Mouse (Mus musculus): Measurements from ENCODE around the gene Gm49325. TPM values are rescaled to one million over a fixed set of nuclear protein-coding genes. Genes with fewer than 3 reads are reported as not detected.
"Not testable (repeated sequence)": the region's sequence is repeated elsewhere in the genome, so short reads cannot be mapped to it uniquely, and the experiment has no call there.

Gene Gm49325
- polyA plus RNA-seq, 1 experiment from 2014 or later: 5.1 TPM

DNA sequence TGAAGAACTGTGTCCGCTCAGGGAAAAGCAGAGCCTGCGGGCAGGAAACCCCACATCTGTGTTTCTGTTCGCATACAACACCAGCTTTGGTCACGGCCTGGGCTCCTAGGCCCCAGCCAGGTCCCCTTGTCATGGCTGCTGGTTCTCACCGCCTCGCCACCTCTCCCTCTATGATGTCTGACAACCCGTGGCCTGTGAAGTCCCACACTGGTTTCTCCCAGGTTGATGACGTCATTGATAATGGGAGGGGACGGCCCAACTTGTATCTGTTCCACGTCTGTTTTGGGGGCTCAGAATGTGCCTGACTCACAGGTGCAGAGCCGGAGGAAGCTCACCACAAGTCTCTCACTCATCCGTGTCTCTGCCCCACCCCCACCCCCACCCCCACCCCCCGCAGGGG lies 67.8 kb downstream of the Gm49325 start:
- Histone ChIP-seq H3K27me3 (ENCODE audit: control insufficient read depth, insufficient read depth, low read length) (peaks cover 30% of the 10 kb centered on the region), H3K4me2 (replicated peaks) (no peak overlapping the region), H3K36me3 (replicated peaks; ENCODE audit: control insufficient read depth, insufficient read depth) (no peaks in the 10 kb centered on the region), H3K9me3 (ENCODE audit: control insufficient read depth, low read length) (no peaks in the 10 kb centered on the region), H3K9ac (no peak overlapping the region), H3K27ac (no peak overlapping the region), H3K4me1 (replicated peaks; ENCODE audit: control insufficient read depth, insufficient read depth, low read length) (peaks cover 8% of the 10 kb centered on the region; the same call in 1 of the 2 replicates), H3K4me3 (replicated peaks; ENCODE audit: low read length) (no peak overlapping the region)
- ATAC-seq (ENCODE audit: low FRiP score) (no peak), DNase-seq (ENCODE audit: low spot score) (no peak)
- 64% methylated on average over 13 of the region's 13 CpGs for WGBS

DNA sequence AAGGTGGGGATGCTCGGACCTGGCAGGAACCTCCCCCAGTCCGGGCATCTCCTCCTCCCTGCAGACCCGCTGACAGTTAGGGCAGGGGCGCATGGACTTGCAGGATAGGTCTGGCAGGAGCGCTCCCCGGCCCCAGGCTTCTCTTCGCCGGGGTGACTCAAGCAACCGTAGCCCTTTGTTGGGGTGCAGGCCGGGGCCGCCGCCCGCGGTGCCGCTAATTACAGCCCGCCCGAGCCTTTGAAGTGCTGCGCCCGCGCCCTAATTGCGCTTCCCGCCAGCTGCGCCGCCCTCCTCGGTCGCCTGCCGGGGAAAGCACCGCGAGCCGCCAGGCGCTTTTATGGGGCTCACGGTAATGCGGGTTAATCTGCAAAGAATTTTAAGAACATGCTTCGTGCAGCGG lies 71.6 kb downstream of the Gm49325 start:
- H3K9ac ChIP-seq: 0 out of 2 replicates have a peak overlapping the region, but pooled peaks have one; percentile 17
- DNase-seq (ENCODE audit: low spot score) (no peak), ATAC-seq (ENCODE audit: low FRiP score) (0 out of 2 replicates have a peak, but pooled peaks have one; percentile 24)
- H3K36me3 ChIP-seq (replicated peaks; ENCODE audit: control insufficient read depth, insufficient read depth): no peaks in the 10 kb centered on the region
- peaks cover 8% of the 10 kb centered on the region; the same call in 1 of the 2 replicates for H3K4me1 ChIP-seq (replicated peaks; ENCODE audit: control insufficient read depth, insufficient read depth, low read length)
- no peaks in the 10 kb centered on the region for H3K9me3 ChIP-seq (ENCODE audit: control insufficient read depth, low read length)
- under 1% methylated on average over 35 of the region's 35 CpGs for WGBS
- H3K27ac ChIP-seq: no peak overlapping the region
- H3K4me3 ChIP-seq (replicated peaks; ENCODE audit: low read length): peak overlapping the region; percentile 22
- peaks cover 41% of the 10 kb centered on the region for H3K27me3 ChIP-seq (ENCODE audit: control insufficient read depth, insufficient read depth, low read length)
- peak overlapping the region; percentile 56 for H3K4me2 ChIP-seq (replicated peaks)

DNA sequence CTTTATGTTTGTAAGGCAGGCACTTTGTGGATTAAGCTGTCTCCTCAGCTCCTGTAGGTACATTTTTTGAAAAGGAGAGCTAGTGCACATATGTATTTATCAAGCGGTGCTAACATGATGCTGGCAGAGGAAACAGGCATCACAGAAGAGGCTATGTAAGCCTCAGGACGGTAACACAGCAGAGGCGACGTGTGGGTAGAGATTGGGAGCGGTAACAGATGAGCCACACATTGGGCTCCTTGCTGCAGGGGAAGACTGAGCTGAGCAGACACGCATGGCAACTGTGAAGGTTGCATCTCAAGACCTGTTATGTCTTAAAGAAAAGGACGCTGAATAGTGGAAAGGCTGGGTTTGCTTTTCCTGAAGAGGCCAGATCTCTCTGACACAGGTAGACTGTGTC lies 77.0 kb downstream of the Gm49325 start:
- Histone ChIP-seq H3K9me3 (ENCODE audit: control insufficient read depth, low read length) (no peaks in the 10 kb centered on the region), H3K27ac (no peak overlapping the region), H3K9ac (no peak overlapping the region), H3K4me2 (replicated peaks) (no peak overlapping the region), H3K4me3 (replicated peaks; ENCODE audit: low read length) (no peak overlapping the region), H3K27me3 (ENCODE audit: control insufficient read depth, insufficient read depth, low read length) (peaks cover 38% of the 10 kb centered on the region), H3K4me1 (replicated peaks; ENCODE audit: control insufficient read depth, insufficient read depth, low read length) (peaks cover 8% of the 10 kb centered on the region; the same call in 1 of the 2 replicates), H3K36me3 (replicated peaks; ENCODE audit: control insufficient read depth, insufficient read depth) (no peaks in the 10 kb centered on the region)
- ATAC-seq (ENCODE audit: low FRiP score) (no peak), DNase-seq (ENCODE audit: low spot score) (no peak)
- WGBS: 81% methylated on average over 7 of the region's 7 CpGs

DNA sequence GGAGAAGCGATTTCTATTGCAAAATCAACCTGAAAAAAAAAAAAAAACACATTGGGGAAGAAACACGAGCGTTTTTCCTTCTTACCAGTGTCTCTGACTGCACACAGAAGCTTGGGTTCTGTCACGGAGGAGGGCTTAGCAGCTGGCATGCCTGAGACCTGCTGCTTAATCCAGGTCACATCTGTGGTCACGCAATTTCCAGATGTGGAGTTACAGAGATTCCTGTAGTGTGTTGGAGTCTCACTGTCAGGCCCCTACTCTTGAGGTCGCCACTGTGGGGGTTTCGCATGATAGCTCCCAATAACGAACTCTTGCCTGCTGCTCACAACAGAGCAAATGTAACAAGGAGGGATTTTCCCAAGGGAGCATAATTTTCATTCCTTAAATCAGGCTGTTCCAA lies 78.2 kb downstream of the Gm49325 start:
- Histone ChIP-seq H3K36me3 (replicated peaks; ENCODE audit: control insufficient read depth, insufficient read depth) (no peaks in the 10 kb centered on the region), H3K4me2 (replicated peaks) (no peak overlapping the region), H3K4me1 (replicated peaks; ENCODE audit: control insufficient read depth, insufficient read depth, low read length) (peaks cover 8% of the 10 kb centered on the region; the same call in 1 of the 2 replicates), H3K9ac (no peak overlapping the region), H3K27me3 (ENCODE audit: control insufficient read depth, insufficient read depth, low read length) (peaks cover 31% of the 10 kb centered on the region), H3K27ac (no peak overlapping the region), H3K4me3 (replicated peaks; ENCODE audit: low read length) (no peak overlapping the region), H3K9me3 (ENCODE audit: control insufficient read depth, low read length) (no peaks in the 10 kb centered on the region)
- WGBS: 34% methylated on average over 8 of the region's 8 CpGs
- DNase-seq (ENCODE audit: low spot score) (no peak), ATAC-seq (ENCODE audit: low FRiP score) (no peak)

DNA sequence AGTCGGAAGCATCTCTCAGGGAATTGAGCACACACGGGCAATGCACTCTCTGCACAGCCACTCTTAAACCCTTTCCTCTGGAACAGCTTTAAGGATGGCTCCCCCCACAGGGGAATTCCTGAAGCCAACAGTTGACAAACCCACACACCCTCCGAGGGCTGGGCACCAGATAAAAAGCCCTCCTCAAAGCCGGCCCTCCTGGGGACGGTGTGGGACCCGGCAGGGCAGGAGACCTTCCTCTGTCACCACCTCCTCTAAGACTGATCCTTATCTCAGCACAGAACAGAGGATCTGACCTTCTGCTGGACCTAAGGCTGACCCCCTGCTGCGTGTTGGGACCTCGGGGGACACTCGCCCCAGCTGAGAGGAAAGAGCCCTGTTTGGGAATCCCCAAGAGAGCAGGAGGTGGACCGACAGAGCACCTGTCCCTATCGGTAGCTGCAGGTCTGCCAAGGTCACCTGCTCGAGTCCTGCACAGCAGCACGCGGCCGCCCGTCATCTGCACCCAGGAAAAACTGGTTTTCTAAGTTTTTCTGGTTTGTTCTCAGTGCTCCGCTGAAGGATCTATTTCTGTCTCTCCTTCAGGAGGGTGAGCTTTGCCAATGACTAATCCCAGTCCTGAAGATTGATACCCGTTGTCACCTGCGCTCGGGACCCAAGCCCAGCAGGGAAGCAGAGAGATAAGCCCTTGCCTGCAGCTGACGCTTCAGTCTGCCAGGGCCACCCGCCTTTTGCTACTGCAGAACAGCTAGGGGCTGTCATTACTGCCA lies 80.1 kb downstream of the Gm49325 start, which contains the start of gene Tspear:
Gene Tspear, plus strand, starts transcription at position 675 of the 770 bp plus-strand sequence.
- 8% methylated on average over 22 of the region's 22 CpGs for WGBS
- H3K36me3 ChIP-seq (replicated peaks; ENCODE audit: control insufficient read depth, insufficient read depth): no peaks in the 10 kb centered on the region
- DNase-seq (ENCODE audit: low spot score) (no peak), ATAC-seq (ENCODE audit: low FRiP score) (0 out of 2 replicates have a peak, but pooled peaks have one; percentile 32)
- H3K9ac ChIP-seq: no peak within 1 kb of the TSS
- H3K4me2 ChIP-seq (replicated peaks): no peak within 1 kb of the TSS
- H3K9me3 ChIP-seq (ENCODE audit: control insufficient read depth, low read length): no peaks in the 10 kb centered on the region
- no peak within 1 kb of the TSS for H3K4me3 ChIP-seq (replicated peaks; ENCODE audit: low read length)
- H3K27me3 ChIP-seq (ENCODE audit: control insufficient read depth, insufficient read depth, low read length): peaks cover 24% of the 10 kb centered on the region
- peaks cover 8% of the 10 kb centered on the region; the same call in 1 of the 2 replicates for H3K4me1 ChIP-seq (replicated peaks; ENCODE audit: control insufficient read depth, insufficient read depth, low read length)
- no peak within 1 kb of the TSS for H3K27ac ChIP-seq

DNA sequence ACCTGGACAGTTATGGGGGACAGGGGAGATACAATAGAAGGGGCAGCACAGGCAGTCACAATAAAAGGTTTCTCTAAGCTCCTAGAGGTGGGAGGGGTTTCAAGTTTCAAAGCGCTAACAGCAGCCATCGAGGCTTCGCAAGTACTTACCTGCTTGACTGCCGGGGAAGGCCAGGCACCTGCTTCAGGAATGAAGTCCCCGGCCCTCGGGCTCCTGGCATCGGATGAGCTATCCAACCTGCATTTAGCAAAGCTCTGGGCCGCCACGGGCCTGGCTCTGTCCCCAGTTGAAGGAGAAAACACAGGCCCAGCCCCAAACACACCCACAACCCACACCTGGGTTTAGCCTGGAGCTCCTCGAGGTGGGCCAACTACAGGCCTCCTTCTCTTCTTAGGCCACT lies 81.0 kb downstream of the Gm49325 start:
- H3K27ac ChIP-seq: no peak overlapping the region
- no peak overlapping the region for H3K4me2 ChIP-seq (replicated peaks)
- no peak for ATAC-seq (ENCODE audit: low FRiP score)
- no peak overlapping the region for H3K9ac ChIP-seq
- no peaks in the 10 kb centered on the region for H3K9me3 ChIP-seq (ENCODE audit: control insufficient read depth, low read length)
- no peak overlapping the region for H3K4me3 ChIP-seq (replicated peaks; ENCODE audit: low read length)
- no peak for DNase-seq (ENCODE audit: low spot score)
- peaks cover 8% of the 10 kb centered on the region; the same call in 1 of the 2 replicates for H3K4me1 ChIP-seq (replicated peaks; ENCODE audit: control insufficient read depth, insufficient read depth, low read length)
- peaks cover 24% of the 10 kb centered on the region for H3K27me3 ChIP-seq (ENCODE audit: control insufficient read depth, insufficient read depth, low read length)
- H3K36me3 ChIP-seq (replicated peaks; ENCODE audit: control insufficient read depth, insufficient read depth): no peaks in the 10 kb centered on the region
- WGBS: 37% methylated on average over 10 of the region's 10 CpGs

DNA sequence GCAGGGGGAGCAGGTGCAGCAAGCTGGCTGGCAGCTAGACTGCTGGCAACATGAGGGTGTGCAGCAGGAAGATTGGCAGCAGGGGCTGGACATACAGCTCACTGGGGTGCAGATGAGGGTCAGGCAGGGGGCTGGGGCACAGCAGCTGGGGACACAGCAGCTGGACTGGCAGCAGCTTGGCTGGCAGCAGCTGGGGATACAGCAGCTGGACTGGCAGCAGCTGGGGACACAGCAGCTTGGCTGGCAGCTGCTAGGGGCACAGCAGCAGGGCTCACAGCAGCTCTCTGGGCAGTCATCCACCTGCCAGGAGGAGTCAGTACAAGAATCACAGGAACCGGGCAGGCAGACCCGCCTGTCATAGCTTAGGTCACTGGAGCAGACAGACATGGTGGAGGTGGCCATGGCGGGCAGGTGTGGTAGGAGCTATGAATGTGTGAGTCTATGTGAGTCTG lies 84.4 kb downstream of the Gm49325 start, which contains the start of gene Gm19402:
Gene Gm19402, minus strand, starts transcription at position 402 of the 452 bp plus-strand sequence.
- H3K4me2 ChIP-seq (replicated peaks); H3K27ac ChIP-seq; ATAC-seq (ENCODE audit: low FRiP score); DNase-seq (ENCODE audit: low spot score); H3K4me1 ChIP-seq (replicated peaks; ENCODE audit: control insufficient read depth, insufficient read depth, low read length); H3K36me3 ChIP-seq (replicated peaks; ENCODE audit: control insufficient read depth, insufficient read depth); H3K9ac ChIP-seq; H3K9me3 ChIP-seq (ENCODE audit: control insufficient read depth, low read length); H3K4me3 ChIP-seq (replicated peaks; ENCODE audit: low read length): not testable (repeated sequence)
- WGBS: 71% methylated on average over 3 of the region's 3 CpGs
- peaks cover 21% of the 10 kb centered on the region for H3K27me3 ChIP-seq (ENCODE audit: control insufficient read depth, insufficient read depth, low read length)

MicroRNAs within 50 kb of the gene (microRNA counts, 519-probe panel; counts per million panel counts)
- microRNA mmu-miR-1930: not detected

Small RNA genes lying within 50 kb of the gene (microRNA-seq; reads per million reads assigned to microRNA genes)
- gene Mir1930: 19.2 reads per million, percentile 35 among the genes with 10 or more reads in this experiment

Other genes with a start within 250 kb of the Gm49325 start
- gene Adarb1, start 187.9 kb upstream of the Gm49325 start, polyA plus RNA-seq (2014; fragmentation: Nextera tagmentation; extraction: Ambion mirVana): 20.6 and 20.7 TPM in 2 replicates
- 37.7 and 41.0 TPM in 2 replicates for gene Fam207a, start 90.4 kb upstream of the Gm49325 start, polyA plus RNA-seq (2014; fragmentation: Nextera tagmentation; extraction: Ambion mirVana)
- 0.99 and 1.1 TPM in 2 replicates for gene Itgb2, start 75.9 kb upstream of the Gm49325 start, polyA plus RNA-seq (2014; fragmentation: Nextera tagmentation; extraction: Ambion mirVana)
- 79.9 and 80.2 TPM in 2 replicates for gene Pttg1ip, start 24.5 kb upstream of the Gm49325 start, polyA plus RNA-seq (2014; fragmentation: Nextera tagmentation; extraction: Ambion mirVana)
- gene Sumo3, start 100 bp upstream of the Gm49325 start, polyA plus RNA-seq (2014; fragmentation: Nextera tagmentation; extraction: Ambion mirVana): 235 and 260 TPM in 2 replicates
- 54.1 and 54.7 TPM in 2 replicates for gene Ube2g2, start 16.1 kb downstream of the Gm49325 start, polyA plus RNA-seq (2014; fragmentation: Nextera tagmentation; extraction: Ambion mirVana)
- 0.94 and 1.2 TPM in 2 replicates for gene Tspear, start 80.4 kb downstream of the Gm49325 start, polyA plus RNA-seq (2014; fragmentation: Nextera tagmentation; extraction: Ambion mirVana)
- not detected in 2 replicates for gene Gm19402, start 84.6 kb downstream of the Gm49325 start, polyA plus RNA-seq (2014; fragmentation: Nextera tagmentation; extraction: Ambion mirVana)
- gene Gm9508, start 91.0 kb downstream of the Gm49325 start, polyA plus RNA-seq (2014; fragmentation: Nextera tagmentation; extraction: Ambion mirVana): not detected in 2 replicates
- gene Gm10272, start 100.4 kb downstream of the Gm49325 start, polyA plus RNA-seq (2014; fragmentation: Nextera tagmentation; extraction: Ambion mirVana): not detected in 2 replicates
- not detected in 2 replicates for gene Gm10024, start 105.3 kb downstream of the Gm49325 start, polyA plus RNA-seq (2014; fragmentation: Nextera tagmentation; extraction: Ambion mirVana)
- not detected in 2 replicates for gene Gm10142, start 109.6 kb downstream of the Gm49325 start, polyA plus RNA-seq (2014; fragmentation: Nextera tagmentation; extraction: Ambion mirVana)
- gene Krtap12-1, start 114.4 kb downstream of the Gm49325 start, polyA plus RNA-seq (2014; fragmentation: Nextera tagmentation; extraction: Ambion mirVana): not detected in 2 replicates
- not detected in 2 replicates for gene Gm10100, start 120.3 kb downstream of the Gm49325 start, polyA plus RNA-seq (2014; fragmentation: Nextera tagmentation; extraction: Ambion mirVana)
- not detected in 2 replicates for gene Gm18596, start 136.4 kb downstream of the Gm49325 start, polyA plus RNA-seq (2014; fragmentation: Nextera tagmentation; extraction: Ambion mirVana)
- not detected in 2 replicates for gene Gm9736, start 145.2 kb downstream of the Gm49325 start, polyA plus RNA-seq (2014; fragmentation: Nextera tagmentation; extraction: Ambion mirVana)
- gene Gm3233, start 153.5 kb downstream of the Gm49325 start, polyA plus RNA-seq (2014; fragmentation: Nextera tagmentation; extraction: Ambion mirVana): not detected in 2 replicates
- gene Gm3238, start 165.1 kb downstream of the Gm49325 start, polyA plus RNA-seq (2014; fragmentation: Nextera tagmentation; extraction: Ambion mirVana): not detected in 2 replicates
- gene Gm7138, start 170.7 kb downstream of the Gm49325 start, polyA plus RNA-seq (2014; fragmentation: Nextera tagmentation; extraction: Ambion mirVana): not detected in 2 replicates
- gene Gm3250, start 176.3 kb downstream of the Gm49325 start, polyA plus RNA-seq (2014; fragmentation: Nextera tagmentation; extraction: Ambion mirVana): not detected in 2 replicates
- gene Gm7137, start 182.0 kb downstream of the Gm49325 start, polyA plus RNA-seq (2014; fragmentation: Nextera tagmentation; extraction: Ambion mirVana): not detected in 2 replicates
- gene Gm9639, start 188.9 kb downstream of the Gm49325 start, polyA plus RNA-seq (2014; fragmentation: Nextera tagmentation; extraction: Ambion mirVana): not detected in 2 replicates
- not detected in 2 replicates for gene Gm19668, start 192.9 kb downstream of the Gm49325 start, polyA plus RNA-seq (2014; fragmentation: Nextera tagmentation; extraction: Ambion mirVana)
- not detected in 2 replicates for gene Gm9507, start 205.6 kb downstream of the Gm49325 start, polyA plus RNA-seq (2014; fragmentation: Nextera tagmentation; extraction: Ambion mirVana)
- gene Gm2696, start 208.5 kb downstream of the Gm49325 start, polyA plus RNA-seq (2014; fragmentation: Nextera tagmentation; extraction: Ambion mirVana): not detected in 2 replicates
- gene Krtap10-4, start 220.9 kb downstream of the Gm49325 start, polyA plus RNA-seq (2014; fragmentation: Nextera tagmentation; extraction: Ambion mirVana): not detected in 2 replicates
- not detected in 2 replicates for gene Krtap10-10, start 229.8 kb downstream of the Gm49325 start, polyA plus RNA-seq (2014; fragmentation: Nextera tagmentation; extraction: Ambion mirVana)
- gene Gm36176, start 240.6 kb downstream of the Gm49325 start, polyA plus RNA-seq (2014; fragmentation: Nextera tagmentation; extraction: Ambion mirVana): not detected in 2 replicates
- gene Gm10318, start 246.7 kb downstream of the Gm49325 start, polyA plus RNA-seq (2014; fragmentation: Nextera tagmentation; extraction: Ambion mirVana): not detected in 2 replicates

Measured in hindbrain, embryonic 14.5 days (tissue).